Mouse (Mus musculus): ENCODE data around the gene Mgat3. TPM values are rescaled to one million over a fixed set of nuclear protein-coding genes. Genes with fewer than 3 reads are reported as not detected.

Mgat3 gene
- polyA plus RNA-seq, 1 experiment from 2014 or later, result 15.2 TPM

DNA sequence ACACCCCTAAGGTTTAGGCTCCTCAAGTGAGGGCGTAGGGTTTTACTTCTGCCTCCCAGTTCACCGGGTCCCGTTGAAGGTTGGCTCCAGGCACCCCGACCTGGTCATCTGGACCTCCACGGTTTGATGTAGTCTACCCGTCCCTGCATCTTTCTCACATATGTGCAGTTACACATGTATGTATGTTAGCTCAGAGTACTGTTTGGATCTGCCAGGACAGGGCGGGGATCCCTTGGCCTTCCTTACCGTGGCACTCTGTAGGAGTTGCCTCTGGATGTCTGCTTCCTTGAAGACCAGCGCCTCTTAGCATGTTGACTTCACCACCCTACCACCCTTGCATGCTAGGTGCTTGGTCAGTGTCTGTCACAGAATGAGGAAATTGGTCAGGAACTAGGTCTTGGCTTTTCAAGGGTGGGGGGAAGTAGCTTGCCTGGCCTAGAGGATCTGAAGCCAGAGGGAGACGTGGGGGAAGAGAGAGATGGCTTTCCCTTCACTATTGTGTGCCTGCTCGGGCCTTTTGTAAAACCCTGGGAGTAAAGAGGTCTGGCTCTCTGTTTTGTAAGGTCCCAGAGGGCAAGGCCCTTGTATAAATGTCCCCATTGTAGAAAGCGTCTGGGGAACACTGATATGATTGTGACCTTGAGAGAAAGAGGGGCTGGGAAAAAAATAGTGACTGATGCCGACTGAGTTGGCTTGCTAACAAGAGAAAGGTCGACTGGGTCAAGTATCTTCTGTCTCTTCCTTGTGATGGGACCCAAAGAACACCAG lies 39.7 kb upstream of the Mgat3 start:
- ATAC-seq, result 0 out of 2 replicates have a peak, but pooled peaks have one; percentile 15
- Histone ChIP-seq H3K4me1 (ENCODE audit: control insufficient read depth, insufficient read depth, low read length) (peaks cover 18% of the 10 kb centered on the region), H3K9ac (ENCODE audit: low read depth, low read length) (peak overlapping the region; percentile 82), H3K27me3 (ENCODE audit: control insufficient read depth, insufficient read depth, low read depth, low read length) (no peaks in the 10 kb centered on the region), H3K36me3 (ENCODE audit: control insufficient read depth, insufficient read depth, low read length) (no peaks in the 10 kb centered on the region), H3K4me2 (ENCODE audit: low read length) (peak overlapping the region; percentile 95), H3K9me3 (replicated peaks; ENCODE audit: control insufficient read depth, low read length, poor library complexity, severe bottlenecking) (no peaks in the 10 kb centered on the region), H3K4me3 (ENCODE audit: low read depth, low read length) (peak overlapping the region; percentile 53), H3K27ac (ENCODE audit: low read length) (peak overlapping the region; percentile 97)
- WGBS, result 8% methylated on average over 14 of the region's 14 CpGs

DNA sequence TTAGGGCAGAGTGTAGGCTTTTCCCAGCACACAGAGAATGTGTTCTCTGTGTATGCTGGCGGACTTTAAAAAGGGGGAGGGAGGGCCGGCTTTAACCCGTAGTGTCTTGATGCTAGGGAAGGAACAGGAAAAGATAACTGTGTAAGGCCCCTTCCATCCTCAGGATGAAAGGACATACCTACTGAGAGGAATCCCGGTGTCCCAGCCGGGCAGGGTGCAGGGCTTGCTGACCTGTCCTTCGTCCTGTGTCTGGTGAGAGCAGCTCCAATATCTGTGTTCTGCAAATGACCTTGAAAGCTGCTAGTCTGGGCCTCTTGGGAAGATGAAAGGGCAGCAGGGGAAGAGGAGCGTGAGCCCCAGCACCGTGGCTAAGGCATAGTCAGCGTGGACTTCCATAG lies 39.1 kb upstream of the Mgat3 start:
- 56% methylated on average over 9 of the region's 9 CpGs for WGBS
- peak overlapping the region; percentile 97 for H3K27ac ChIP-seq (ENCODE audit: low read length)
- no peaks in the 10 kb centered on the region for H3K36me3 ChIP-seq (ENCODE audit: control insufficient read depth, insufficient read depth, low read length)
- no peak overlapping the region; the same call in 1 of the 2 replicates for H3K4me3 ChIP-seq (ENCODE audit: low read depth, low read length)
- H3K27me3 ChIP-seq (ENCODE audit: control insufficient read depth, insufficient read depth, low read depth, low read length), result no peaks in the 10 kb centered on the region
- H3K4me2 ChIP-seq (ENCODE audit: low read length), result peak overlapping the region; percentile 95
- ATAC-seq, result no peak
- H3K9me3 ChIP-seq (replicated peaks; ENCODE audit: control insufficient read depth, low read length, poor library complexity, severe bottlenecking), result no peaks in the 10 kb centered on the region
- H3K9ac ChIP-seq (ENCODE audit: low read depth, low read length), result peak overlapping the region; percentile 82
- H3K4me1 ChIP-seq (ENCODE audit: control insufficient read depth, insufficient read depth, low read length), result peaks cover 18% of the 10 kb centered on the region

DNA sequence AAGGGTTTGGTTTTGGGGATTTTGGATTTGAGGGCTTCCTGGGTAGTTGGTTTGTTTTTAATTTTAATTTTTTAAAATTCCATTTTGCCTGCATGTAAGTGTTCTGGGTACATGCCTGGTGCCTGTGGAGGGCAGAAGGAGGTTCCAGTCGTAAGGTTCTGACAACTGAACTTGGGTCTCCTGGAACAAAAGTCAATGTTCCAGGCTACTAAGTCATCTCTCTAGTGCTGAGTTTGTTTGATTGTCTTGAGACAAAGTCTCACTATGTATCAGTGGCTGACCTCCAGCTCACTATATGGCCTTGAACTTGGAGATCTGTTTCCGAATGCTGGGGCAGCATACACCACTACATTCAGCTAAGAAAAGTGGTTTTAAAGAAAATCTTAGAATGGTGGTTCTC lies 38.0 kb upstream of the Mgat3 start:
- H3K36me3 ChIP-seq (ENCODE audit: control insufficient read depth, insufficient read depth, low read length), result no peaks in the 10 kb centered on the region
- H3K4me3 ChIP-seq (ENCODE audit: low read depth, low read length), result no peak overlapping the region
- H3K9ac ChIP-seq (ENCODE audit: low read depth, low read length), result no peak overlapping the region
- no peaks in the 10 kb centered on the region for H3K9me3 ChIP-seq (replicated peaks; ENCODE audit: control insufficient read depth, low read length, poor library complexity, severe bottlenecking)
- no peak for ATAC-seq
- H3K27ac ChIP-seq (ENCODE audit: low read length), result no peak overlapping the region
- H3K4me2 ChIP-seq (ENCODE audit: low read length), result no peak overlapping the region
- peaks cover 18% of the 10 kb centered on the region for H3K4me1 ChIP-seq (ENCODE audit: control insufficient read depth, insufficient read depth, low read length)
- H3K27me3 ChIP-seq (ENCODE audit: control insufficient read depth, insufficient read depth, low read depth, low read length), result no peaks in the 10 kb centered on the region
- WGBS, result 96% methylated on average over 2 of the region's 2 CpGs

DNA sequence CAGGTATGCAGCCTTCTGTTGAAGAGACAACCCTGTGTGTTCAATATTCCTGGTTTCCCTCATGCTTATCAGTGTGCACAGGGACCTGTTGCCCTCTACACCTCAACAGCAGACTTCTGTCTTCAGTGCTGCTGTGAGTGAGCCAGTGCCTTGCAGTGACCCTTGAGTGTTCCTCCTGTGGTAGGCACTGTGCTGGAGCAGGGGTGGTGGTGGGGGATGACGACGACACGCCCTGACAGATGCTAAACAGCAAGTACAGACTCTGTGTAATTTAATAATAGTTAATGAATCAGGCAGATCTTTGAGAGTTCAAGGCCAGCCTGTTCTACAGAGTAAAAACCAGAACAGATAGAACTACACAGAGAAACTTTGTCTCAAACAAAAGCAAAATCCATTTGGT lies 36.9 kb upstream of the Mgat3 start:
- Histone ChIP-seq H3K27me3 (ENCODE audit: control insufficient read depth, insufficient read depth, low read depth, low read length) (no peaks in the 10 kb centered on the region), H3K4me2 (ENCODE audit: low read length) (no peak overlapping the region), H3K27ac (ENCODE audit: low read length) (no peak overlapping the region), H3K4me1 (ENCODE audit: control insufficient read depth, insufficient read depth, low read length) (peaks cover 18% of the 10 kb centered on the region), H3K4me3 (ENCODE audit: low read depth, low read length) (no peak overlapping the region), H3K9me3 (replicated peaks; ENCODE audit: control insufficient read depth, low read length, poor library complexity, severe bottlenecking) (no peaks in the 10 kb centered on the region), H3K9ac (ENCODE audit: low read depth, low read length) (no peak overlapping the region), H3K36me3 (ENCODE audit: control insufficient read depth, insufficient read depth, low read length) (no peaks in the 10 kb centered on the region)
- ATAC-seq, result no peak
- 98% methylated on average over 3 of the region's 3 CpGs for WGBS

DNA sequence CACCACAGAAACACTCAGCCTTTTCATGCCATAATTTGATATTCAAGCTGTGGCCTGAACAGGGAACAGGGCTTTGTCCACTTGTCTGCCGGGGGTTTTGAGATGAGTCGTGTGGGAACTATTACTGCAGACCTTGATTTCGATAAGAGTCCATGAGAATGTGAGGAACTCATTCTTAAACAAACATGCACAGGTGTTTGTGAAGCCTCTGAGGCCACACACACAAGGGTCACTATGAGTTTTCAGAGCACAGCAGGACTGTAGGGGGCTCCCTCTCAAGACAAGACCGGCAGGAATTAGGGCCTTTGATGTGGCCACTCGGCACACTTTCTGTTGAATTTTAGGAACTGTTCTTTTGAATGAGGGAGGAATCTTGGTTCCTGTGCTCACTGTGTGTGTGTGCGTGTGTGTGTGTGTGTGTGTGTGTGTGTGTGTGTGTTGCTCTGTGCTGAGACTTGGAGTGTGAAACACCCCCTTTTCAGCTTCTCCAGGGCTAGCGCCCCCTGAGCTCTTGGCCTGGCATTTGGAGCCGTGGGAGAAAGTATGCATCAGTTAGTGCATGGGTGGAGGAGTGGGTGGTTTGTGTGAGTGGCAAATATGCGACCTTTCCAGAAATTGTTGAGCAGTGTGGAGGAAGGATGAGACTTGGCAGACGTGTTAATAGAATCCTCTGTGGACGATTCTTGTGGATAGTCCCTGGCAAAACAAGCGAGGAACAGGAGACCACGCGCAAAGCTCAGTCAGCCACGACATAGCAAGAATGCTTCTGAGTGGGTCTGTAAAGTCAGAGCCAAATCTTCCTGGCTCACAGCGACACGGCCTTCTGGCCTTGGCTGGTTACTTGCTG lies 35.4 kb upstream of the Mgat3 start:
- ATAC-seq, result no peak
- Histone ChIP-seq H3K9ac (ENCODE audit: low read depth, low read length) (no peak overlapping the region), H3K4me2 (ENCODE audit: low read length) (no peak overlapping the region), H3K27ac (ENCODE audit: low read length) (0 out of 2 replicates have a peak overlapping the region, but pooled peaks have one; percentile 11), H3K4me3 (ENCODE audit: low read depth, low read length) (no peak overlapping the region), H3K4me1 (ENCODE audit: control insufficient read depth, insufficient read depth, low read length) (peaks cover 16% of the 10 kb centered on the region), H3K9me3 (replicated peaks; ENCODE audit: control insufficient read depth, low read length, poor library complexity, severe bottlenecking) (no peaks in the 10 kb centered on the region), H3K27me3 (ENCODE audit: control insufficient read depth, insufficient read depth, low read depth, low read length) (no peaks in the 10 kb centered on the region), H3K36me3 (ENCODE audit: control insufficient read depth, insufficient read depth, low read length) (no peaks in the 10 kb centered on the region)
- WGBS, result 64% methylated on average over 17 of the region's 17 CpGs

DNA sequence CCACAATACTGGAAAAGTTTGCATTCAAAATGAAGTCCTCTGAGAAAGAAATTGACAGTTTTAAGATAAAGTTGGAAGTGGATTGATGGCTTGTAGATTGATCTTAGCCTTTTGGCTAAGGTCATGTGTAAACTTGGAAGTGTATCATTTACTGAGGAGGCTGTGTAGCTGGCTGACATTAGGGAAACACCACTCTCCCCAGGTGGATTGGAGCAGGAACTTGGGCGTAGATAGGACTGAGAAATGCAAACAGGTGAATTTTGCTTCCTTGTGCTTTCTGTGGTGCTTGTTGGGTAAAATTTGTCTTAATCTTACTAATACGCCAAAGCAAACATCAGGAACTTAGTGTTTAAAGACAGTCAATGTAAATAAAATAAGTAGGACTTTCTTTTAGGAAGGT lies 33.2 kb upstream of the Mgat3 start:
- peaks cover under 1% of the 10 kb centered on the region; the same call in 1 of the 2 replicates for H3K4me1 ChIP-seq (ENCODE audit: control insufficient read depth, insufficient read depth, low read length)
- no peaks in the 10 kb centered on the region for H3K27me3 ChIP-seq (ENCODE audit: control insufficient read depth, insufficient read depth, low read depth, low read length)
- no peak overlapping the region for H3K9ac ChIP-seq (ENCODE audit: low read depth, low read length)
- H3K4me3 ChIP-seq (ENCODE audit: low read depth, low read length), result no peak overlapping the region
- no peak overlapping the region for H3K4me2 ChIP-seq (ENCODE audit: low read length)
- no peaks in the 10 kb centered on the region for H3K9me3 ChIP-seq (replicated peaks; ENCODE audit: control insufficient read depth, low read length, poor library complexity, severe bottlenecking)
- no peak overlapping the region for H3K27ac ChIP-seq (ENCODE audit: low read length)
- H3K36me3 ChIP-seq (ENCODE audit: control insufficient read depth, insufficient read depth, low read length), result no peaks in the 10 kb centered on the region
- WGBS, result 95% methylated on average over 2 of the region's 2 CpGs
- ATAC-seq, result no peak

DNA sequence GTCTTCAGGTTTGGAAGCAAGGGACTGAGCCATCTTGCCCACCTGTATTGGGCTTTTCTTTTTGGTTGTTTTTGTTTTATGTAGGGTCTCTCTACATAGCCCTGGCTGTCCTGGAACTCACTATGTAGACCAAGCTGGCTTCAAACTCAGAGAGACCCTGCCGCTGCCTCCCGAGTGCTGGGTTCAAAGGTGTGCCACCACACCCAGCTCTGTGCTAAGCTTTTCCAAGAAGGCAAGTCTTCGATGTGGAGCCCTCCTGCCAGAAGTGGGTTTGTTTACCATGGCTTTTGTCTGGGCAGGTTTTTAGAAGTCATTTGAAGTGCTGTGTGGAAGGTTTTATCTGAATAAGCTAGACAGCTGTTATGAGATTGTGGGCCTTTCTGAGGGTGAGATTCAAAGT lies 32.6 kb upstream of the Mgat3 start:
- ATAC-seq, result no peak
- Histone ChIP-seq H3K27me3 (ENCODE audit: control insufficient read depth, insufficient read depth, low read depth, low read length) (no peaks in the 10 kb centered on the region), H3K9me3 (replicated peaks; ENCODE audit: control insufficient read depth, low read length, poor library complexity, severe bottlenecking) (no peaks in the 10 kb centered on the region), H3K36me3 (ENCODE audit: control insufficient read depth, insufficient read depth, low read length) (no peaks in the 10 kb centered on the region), H3K9ac (ENCODE audit: low read depth, low read length) (no peak overlapping the region), H3K4me3 (ENCODE audit: low read depth, low read length) (no peak overlapping the region), H3K4me2 (ENCODE audit: low read length) (no peak overlapping the region), H3K27ac (ENCODE audit: low read length) (no peak overlapping the region), H3K4me1 (ENCODE audit: control insufficient read depth, insufficient read depth, low read length) (no peaks in the 10 kb centered on the region)
- 97% methylated on average over 3 of the region's 3 CpGs for WGBS

DNA sequence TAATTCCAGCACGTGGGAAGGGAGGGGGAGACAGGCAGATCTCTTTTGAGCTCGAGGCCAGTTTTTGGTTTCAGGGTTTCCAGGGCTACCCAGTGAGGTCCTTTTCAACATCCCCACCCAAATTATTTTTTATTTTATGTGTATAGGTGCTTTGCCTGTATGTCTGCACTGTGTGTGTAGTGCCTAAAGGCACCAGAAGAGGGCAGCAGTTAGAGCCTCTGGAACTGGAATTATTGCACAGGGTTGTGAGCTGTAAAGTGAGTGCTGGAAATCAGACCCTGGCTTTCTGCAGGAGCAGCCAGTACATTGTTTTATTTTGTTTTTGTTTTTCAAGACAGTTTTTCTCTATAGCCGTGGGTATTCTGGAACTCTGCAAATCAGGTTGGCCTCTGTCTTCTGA lies 31.4 kb upstream of the Mgat3 start:
- Histone ChIP-seq H3K27me3 (ENCODE audit: control insufficient read depth, insufficient read depth, low read depth, low read length) (no peaks in the 10 kb centered on the region), H3K4me3 (ENCODE audit: low read depth, low read length) (no peak overlapping the region), H3K4me2 (ENCODE audit: low read length) (no peak overlapping the region), H3K9ac (ENCODE audit: low read depth, low read length) (no peak overlapping the region), H3K36me3 (ENCODE audit: control insufficient read depth, insufficient read depth, low read length) (no peaks in the 10 kb centered on the region), H3K9me3 (replicated peaks; ENCODE audit: control insufficient read depth, low read length, poor library complexity, severe bottlenecking) (no peaks in the 10 kb centered on the region), H3K27ac (ENCODE audit: low read length) (no peak overlapping the region), H3K4me1 (ENCODE audit: control insufficient read depth, insufficient read depth, low read length) (peaks cover 3% of the 10 kb centered on the region; the same call in 1 of the 2 replicates)
- no peak for ATAC-seq
- WGBS, result 97% methylated on average over 3 of the region's 3 CpGs

DNA sequence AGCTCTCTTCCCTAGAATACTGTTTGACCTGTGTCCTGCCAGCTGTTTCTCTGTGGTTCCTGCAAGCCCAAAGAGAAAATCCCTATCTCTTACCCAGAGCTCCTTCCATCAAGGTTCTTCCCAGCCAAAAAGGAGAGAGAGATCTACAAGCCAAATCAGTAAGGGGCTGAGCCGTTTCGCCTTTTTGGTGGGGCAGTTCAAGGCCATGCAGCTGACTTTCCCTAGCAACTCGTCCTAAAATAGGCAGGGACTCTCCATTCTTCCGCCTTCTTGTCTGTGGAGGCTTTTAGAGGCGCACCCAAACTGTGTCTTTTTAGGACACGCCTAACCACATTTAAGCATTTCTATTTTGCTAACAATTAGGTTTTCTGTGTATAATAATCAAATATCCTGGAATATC lies 29.8 kb upstream of the Mgat3 start:
- no peaks in the 10 kb centered on the region for H3K36me3 ChIP-seq (ENCODE audit: control insufficient read depth, insufficient read depth, low read length)
- no peak overlapping the region for H3K9ac ChIP-seq (ENCODE audit: low read depth, low read length)
- H3K4me2 ChIP-seq (ENCODE audit: low read length), result no peak overlapping the region
- H3K27ac ChIP-seq (ENCODE audit: low read length), result no peak overlapping the region
- H3K27me3 ChIP-seq (ENCODE audit: control insufficient read depth, insufficient read depth, low read depth, low read length), result no peaks in the 10 kb centered on the region
- ATAC-seq, result no peak
- H3K9me3 ChIP-seq (replicated peaks; ENCODE audit: control insufficient read depth, low read length, poor library complexity, severe bottlenecking), result no peaks in the 10 kb centered on the region
- no peak overlapping the region for H3K4me3 ChIP-seq (ENCODE audit: low read depth, low read length)
- H3K4me1 ChIP-seq (ENCODE audit: control insufficient read depth, insufficient read depth, low read length), result peaks cover 4% of the 10 kb centered on the region; the same call in 1 of the 2 replicates
- WGBS, result 96% methylated on average over 6 of the region's 6 CpGs
